Mouse (Mus musculus) midbrain, embryonic 11.5 days (tissue): ENCODE measurements at regions not wholly inside any gene's neighbourhood (a gene's known extent, or its start where the extent isn't known, plus 50 kb on each side); places are given as distances from the start of the nearest gene placed in this dataset.
"Not testable (repeated sequence)": the region's sequence is repeated elsewhere in the genome, so short reads cannot be mapped to it uniquely, and the experiment has no call there.

Source experiments
- ATAC-seq: fragments of 200-750 bp; cut with Nextera tagmentation; 2 replicates; pipeline ENCODE4 v1.8.0; 2017; ENCODE audit warnings: moderate TSS enrichment, moderate library complexity; ENCODE audit not compliant: low FRiP score
- DNase-seq: peaks from one replicate; pipeline ENCODE4 v3.0.0; 2015; ENCODE audit warnings: low spot score; ENCODE audit errors: missing footprints
- H3K27ac ChIP-seq: fragments of 300-500 bp; sonication (generic); 2 replicates; pipeline ENCODE4 v1.5.1; 2014; ENCODE audit warnings: low read depth, low read length
- H3K27me3 ChIP-seq: fragments of 300-500 bp; sonication (generic); 2 replicates; pipeline ENCODE4 v1.6.1; 2014; ENCODE audit warnings: mild to moderate bottlenecking, low read length, moderate library complexity, mixed read lengths; ENCODE audit not compliant: control insufficient read depth, insufficient read depth
- H3K36me3 ChIP-seq: fragments of 300-500 bp; sonication (generic); 2 replicates; pipeline ENCODE4 v1.6.1; 2014; ENCODE audit warnings: mild to moderate bottlenecking, low read length, moderate library complexity, mixed read lengths; ENCODE audit not compliant: control insufficient read depth, insufficient read depth
- H3K4me1 ChIP-seq: fragments of 300-500 bp; sonication (generic); 2 replicates; pipeline ENCODE4 v1.6.1; 2014; ENCODE audit warnings: low read length; ENCODE audit not compliant: control insufficient read depth, insufficient read depth
- H3K4me2 ChIP-seq: fragments of 300-500 bp; sonication (generic); 2 replicates; pipeline ENCODE4 v1.6.1; 2014; ENCODE audit warnings: mild to moderate bottlenecking, moderate library complexity
- H3K4me3 ChIP-seq: fragments of 300-500 bp; sonication (generic); 2 replicates; pipeline ENCODE4 v1.5.1; 2014; ENCODE audit warnings: low read depth, low read length
- H3K9ac ChIP-seq: fragments of 300-500 bp; sonication (generic); 2 replicates; pipeline ENCODE4 v1.6.1; 2014; ENCODE audit warnings: low read length
- H3K9me3 ChIP-seq: fragments of 300-500 bp; sonication (generic); 2 replicates; pipeline ENCODE4 v1.6.1; 2016; ENCODE audit warnings: low read length; ENCODE audit not compliant: control insufficient read depth
- WGBS: fragments of 180-500 bp; shearing (Covaris S2); extraction: QIAGEN DNeasy Blood & Tissue Kit; methylation state at CpG from one replicate; pipeline ENCODE4 v1.1.7; 2014; 5-methylcytosine and 5-hydroxymethylcytosine counted together

DNA sequence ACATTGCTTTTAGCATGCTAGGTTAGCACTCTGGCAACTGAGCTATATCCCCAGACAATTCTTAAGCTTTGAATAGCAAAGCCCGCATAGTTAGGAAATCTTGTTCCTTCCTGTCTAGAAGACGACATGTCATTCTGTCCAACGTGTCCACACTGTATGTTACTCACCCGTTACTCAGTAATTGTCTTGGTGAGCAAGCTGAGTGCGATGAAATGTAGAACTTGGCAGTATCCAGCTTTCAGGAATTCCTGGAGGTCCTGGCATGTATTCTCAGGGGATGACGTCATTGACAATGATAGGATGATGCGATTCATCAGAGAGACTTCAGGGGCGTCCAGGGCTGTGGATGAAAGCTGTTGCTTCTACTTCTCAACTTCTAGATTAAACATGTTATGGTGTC, 160.8 kb upstream of the Tab2 start:
- Histone ChIP-seq H3K36me3 (no peaks in the 10 kb centered on the region), H3K9ac (no peak overlapping the region), H3K4me2 (no peak overlapping the region), H3K27me3 (no peaks in the 10 kb centered on the region), H3K27ac (no peak overlapping the region), H3K9me3 (no peaks in the 10 kb centered on the region), H3K4me1 (no peaks in the 10 kb centered on the region), H3K4me3 (no peak overlapping the region)
- DNase-seq (no peak), ATAC-seq (no peak)
- WGBS = 90% methylated on average over 8 of the region's 8 CpGs

DNA sequence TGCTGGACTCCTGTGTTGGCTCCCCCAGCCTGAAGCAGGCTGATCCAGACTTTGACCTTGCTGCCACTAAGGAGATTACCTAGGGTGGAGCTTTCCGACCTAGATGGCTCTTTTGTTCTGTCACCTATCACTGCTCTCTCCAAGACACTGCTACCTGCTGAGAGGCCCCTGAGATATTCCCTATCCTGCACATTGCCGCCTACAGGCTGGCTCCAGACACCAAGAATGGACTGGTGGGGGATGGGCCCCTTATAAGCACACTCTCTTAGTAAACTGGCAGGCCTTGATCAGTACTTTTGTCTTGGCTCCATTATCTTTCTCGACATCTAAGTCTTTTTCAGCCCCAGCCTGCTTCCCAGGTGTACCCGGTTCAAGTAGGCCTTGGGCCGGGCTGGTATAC, 158.9 kb upstream of the Tab2 start:
- WGBS = 54% methylated on average over 5 of the region's 5 CpGs

DNA sequence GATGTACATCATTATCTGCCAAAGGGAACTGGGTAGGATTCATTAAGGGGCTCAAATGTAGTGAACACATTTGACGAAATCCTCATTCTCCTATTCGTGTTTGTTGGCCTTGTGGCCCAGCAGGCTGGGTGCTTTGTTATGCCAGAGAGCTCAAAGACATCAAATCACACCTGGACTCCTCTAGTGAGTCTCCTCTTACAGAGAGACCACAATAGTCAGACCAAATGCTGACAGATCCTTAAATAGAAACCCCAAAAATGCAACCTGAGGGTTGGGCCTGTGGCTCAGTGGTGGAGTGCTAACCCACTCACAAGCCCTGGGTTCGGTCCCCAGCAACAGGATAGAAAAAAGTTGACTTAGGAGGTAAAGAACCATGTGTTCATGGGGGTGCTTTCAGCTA, 158.5 kb upstream of the Tab2 start:
- 57% methylated on average over 3 of the region's 3 CpGs for WGBS
- H3K27me3 ChIP-seq = no peaks in the 10 kb centered on the region
- no peaks in the 10 kb centered on the region for H3K36me3 ChIP-seq
- H3K9ac ChIP-seq = no peak overlapping the region
- H3K4me3 ChIP-seq = no peak overlapping the region
- H3K27ac ChIP-seq = no peak overlapping the region
- H3K4me1 ChIP-seq = no peaks in the 10 kb centered on the region
- no peak overlapping the region for H3K4me2 ChIP-seq
- no peak for DNase-seq
- ATAC-seq = no peak
- H3K9me3 ChIP-seq = no peaks in the 10 kb centered on the region

More for the DNA sequence above, 158.9 kb upstream of the Tab2 start:
- DNase-seq, H3K4me2 ChIP-seq, ATAC-seq, H3K27me3 ChIP-seq, H3K4me3 ChIP-seq, H3K36me3 ChIP-seq, H3K9ac ChIP-seq, H3K9me3 ChIP-seq, H3K27ac ChIP-seq, H3K4me1 ChIP-seq: not testable (repeated sequence)

DNA sequence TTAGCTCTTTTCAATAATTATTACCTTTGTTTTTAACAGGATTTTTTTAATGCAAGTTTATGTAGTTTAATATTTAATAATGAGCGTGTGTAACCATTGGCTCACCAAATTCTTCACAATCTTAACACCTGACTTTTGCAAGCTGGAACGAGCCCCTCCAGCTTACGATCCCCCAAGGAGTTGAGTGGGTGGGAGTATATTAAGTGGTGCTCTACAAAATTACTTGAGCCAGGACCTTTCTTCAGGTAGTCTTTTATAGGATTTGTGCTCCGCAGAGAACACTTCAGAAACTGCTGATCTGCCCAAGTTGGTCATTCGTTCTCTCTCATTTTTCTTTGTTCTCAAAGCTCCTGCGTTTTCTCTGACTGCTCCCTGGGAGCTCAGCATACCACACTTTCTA, 144.5 kb upstream of the Tab2 start:
- 90% methylated on average over 6 of the region's 6 CpGs for WGBS
- DNase-seq = peak; percentile 37
- ATAC-seq = no peak

DNA sequence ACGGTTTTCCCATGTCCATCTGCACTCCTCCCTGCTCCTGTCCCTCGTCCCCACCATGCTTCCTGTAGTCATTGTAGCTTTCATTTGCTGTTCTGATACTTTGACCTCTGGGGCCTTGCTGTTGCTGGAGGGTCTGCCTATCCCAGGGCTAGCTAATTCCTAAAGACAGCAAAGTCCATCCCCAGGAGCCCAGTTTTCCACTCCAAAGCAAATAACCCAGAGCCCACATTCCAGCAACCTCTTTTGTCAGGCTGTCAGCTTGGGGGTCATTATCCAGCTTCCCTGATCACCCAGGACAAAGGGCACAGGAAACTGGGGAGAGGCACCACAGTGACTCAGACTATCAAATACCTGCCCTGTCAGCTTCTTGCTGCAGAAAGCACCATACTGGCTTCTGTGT, 139.9 kb upstream of the Tab2 start:
- no peak overlapping the region for H3K4me3 ChIP-seq
- H3K4me2 ChIP-seq = no peak overlapping the region
- no peak overlapping the region for H3K27ac ChIP-seq
- peak; percentile 78 for DNase-seq
- no peaks in the 10 kb centered on the region for H3K4me1 ChIP-seq
- no peaks in the 10 kb centered on the region for H3K36me3 ChIP-seq
- 3% methylated on average over 2 of the region's 2 CpGs for WGBS
- no peak for ATAC-seq
- no peaks in the 10 kb centered on the region; the same call in 1 of the 2 replicates for H3K27me3 ChIP-seq
- no peak overlapping the region for H3K9ac ChIP-seq
- peaks cover 3% of the 10 kb centered on the region; the same call in 1 of the 2 replicates for H3K9me3 ChIP-seq

More for the DNA sequence above, 144.5 kb upstream of the Tab2 start:
- no peaks in the 10 kb centered on the region for H3K36me3 ChIP-seq
- no peak overlapping the region for H3K4me2 ChIP-seq
- H3K27ac ChIP-seq = no peak overlapping the region
- no peaks in the 10 kb centered on the region for H3K4me1 ChIP-seq
- H3K9me3 ChIP-seq = peaks cover 3% of the 10 kb centered on the region; the same call in 1 of the 2 replicates
- no peaks in the 10 kb centered on the region; the same call in 1 of the 2 replicates for H3K27me3 ChIP-seq
- H3K4me3 ChIP-seq = no peak overlapping the region
- no peak overlapping the region for H3K9ac ChIP-seq

DNA sequence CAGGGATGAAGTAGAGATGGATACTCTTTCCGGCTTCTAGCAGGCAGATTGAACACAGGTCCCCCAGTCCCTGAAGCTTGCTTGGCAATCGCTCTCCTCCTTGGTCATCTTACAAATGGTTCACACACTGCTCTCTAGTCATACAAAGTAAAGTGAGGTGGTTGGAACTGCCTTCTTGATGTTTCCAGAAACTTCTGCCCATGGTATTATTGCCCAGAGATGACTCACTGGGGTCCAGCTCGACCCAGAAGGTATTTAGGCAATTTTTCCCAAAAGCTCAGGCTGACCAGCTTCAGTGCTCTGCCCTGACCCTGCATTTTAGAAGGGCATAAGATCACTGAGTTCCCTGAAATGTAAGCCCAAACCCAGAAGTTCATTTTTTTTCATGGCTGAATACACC, 139.2 kb upstream of the Tab2 start:
- H3K9me3 ChIP-seq = peaks cover 3% of the 10 kb centered on the region; the same call in 1 of the 2 replicates
- no peak overlapping the region for H3K9ac ChIP-seq
- H3K4me2 ChIP-seq = no peak overlapping the region
- H3K27ac ChIP-seq = no peak overlapping the region
- no peak overlapping the region for H3K4me3 ChIP-seq
- no peaks in the 10 kb centered on the region; the same call in 1 of the 2 replicates for H3K27me3 ChIP-seq
- WGBS = 85% methylated on average over 3 of the region's 3 CpGs
- ATAC-seq (no peak), DNase-seq (no peak)
- no peaks in the 10 kb centered on the region for H3K4me1 ChIP-seq
- H3K36me3 ChIP-seq = no peaks in the 10 kb centered on the region

DNA sequence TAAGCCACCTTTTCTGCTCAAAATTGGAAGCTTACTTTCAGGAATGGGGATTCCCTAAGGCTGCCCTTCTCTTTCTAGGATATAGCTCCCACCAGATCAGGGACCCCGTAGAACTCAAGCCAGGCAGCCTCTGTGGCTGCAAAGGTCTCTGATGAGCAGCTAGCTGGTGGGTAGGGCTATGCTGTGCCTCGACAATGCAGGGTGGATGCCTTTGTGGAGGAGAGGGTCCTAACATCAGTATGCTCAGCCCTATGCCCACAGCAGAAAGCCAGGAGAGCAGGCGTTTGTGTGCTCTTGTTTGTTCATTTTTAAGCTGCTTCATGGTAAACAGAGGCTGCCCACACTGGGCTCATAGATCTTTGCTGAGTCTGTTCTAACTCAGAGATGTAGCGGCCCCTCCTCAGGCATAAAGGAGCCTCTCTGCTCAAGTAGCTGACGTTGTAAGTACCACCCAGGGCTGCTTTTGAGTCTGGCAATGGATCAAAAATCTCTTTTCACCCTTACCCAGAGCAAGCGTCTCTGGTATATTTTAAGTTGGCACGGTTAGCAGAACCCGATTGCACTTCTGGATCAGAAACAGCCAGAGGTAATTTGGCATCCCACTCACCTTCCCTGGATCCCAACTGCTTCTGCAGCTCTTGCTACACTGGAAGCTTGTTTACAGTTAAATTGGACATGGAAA, 136.0 kb upstream of the Tab2 start:
- Histone ChIP-seq H3K4me2 (no peak overlapping the region), H3K9ac (no peak overlapping the region), H3K27me3 (no peaks in the 10 kb centered on the region; the same call in 1 of the 2 replicates), H3K4me1 (peaks cover 6% of the 10 kb centered on the region), H3K4me3 (no peak overlapping the region), H3K9me3 (no peaks in the 10 kb centered on the region), H3K36me3 (no peaks in the 10 kb centered on the region), H3K27ac (no peak overlapping the region)
- 66% methylated on average over 8 of the region's 8 CpGs for WGBS
- DNase-seq = peak; percentile 73
- ATAC-seq = no peak

DNA sequence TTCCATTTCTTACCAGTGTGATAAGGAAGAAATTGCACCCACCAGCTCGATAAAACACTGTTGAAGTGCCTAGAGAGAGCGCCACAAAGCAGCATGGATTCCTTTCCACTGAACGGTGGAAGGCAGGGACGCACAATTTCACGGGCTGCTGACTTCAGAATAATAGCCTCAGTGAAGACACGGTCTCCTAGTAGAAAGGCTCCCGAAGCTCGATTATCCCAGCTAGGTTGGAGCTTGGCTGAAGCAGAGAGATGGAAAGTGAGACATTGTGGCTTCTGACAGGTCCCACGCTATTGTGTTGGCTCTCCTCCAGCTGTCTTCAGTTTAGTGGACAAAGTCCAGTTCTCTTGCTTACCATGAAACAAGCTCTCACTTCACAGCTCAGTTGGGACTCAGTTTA, 133.3 kb upstream of the Tab2 start:
- peak; percentile 76 for ATAC-seq
- H3K4me2 ChIP-seq = no peak overlapping the region
- H3K9me3 ChIP-seq = no peaks in the 10 kb centered on the region
- peak; percentile 86 for DNase-seq
- H3K27ac ChIP-seq = no peak overlapping the region; the same call in 1 of the 2 replicates
- no peak overlapping the region for H3K4me3 ChIP-seq
- no peaks in the 10 kb centered on the region for H3K27me3 ChIP-seq
- H3K4me1 ChIP-seq = peaks cover 6% of the 10 kb centered on the region
- H3K9ac ChIP-seq = no peak overlapping the region
- H3K36me3 ChIP-seq = no peaks in the 10 kb centered on the region
- 10% methylated on average over 9 of the region's 9 CpGs for WGBS

DNA sequence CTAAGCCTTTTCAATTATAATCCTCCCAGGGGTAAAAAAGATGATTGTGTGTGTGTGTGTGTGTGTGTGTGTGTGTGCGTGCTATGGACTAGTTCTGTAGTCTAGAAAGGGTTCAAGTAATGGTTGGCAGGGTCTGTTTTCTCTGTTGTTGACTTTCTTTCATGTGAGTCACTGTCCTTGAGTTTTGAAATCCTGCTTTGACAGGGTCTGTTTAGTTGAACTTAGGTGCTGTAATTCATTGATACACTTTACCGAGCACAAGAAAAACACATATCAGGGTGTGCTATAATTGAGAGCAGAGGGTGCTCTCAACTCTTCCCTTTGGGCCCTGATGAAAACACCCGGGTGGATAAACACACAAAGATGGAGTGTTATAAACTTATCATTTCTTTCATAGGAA, 132.7 kb upstream of the Tab2 start:
- ATAC-seq = no peak
- H3K27ac ChIP-seq = no peak overlapping the region

More for the DNA sequence above, 132.7 kb upstream of the Tab2 start:
- no peaks in the 10 kb centered on the region for H3K36me3 ChIP-seq
- no peaks in the 10 kb centered on the region for H3K9me3 ChIP-seq
- no peak for DNase-seq
- H3K4me1 ChIP-seq = peaks cover 6% of the 10 kb centered on the region
- no peak overlapping the region for H3K4me2 ChIP-seq
- H3K27me3 ChIP-seq = no peaks in the 10 kb centered on the region
- 70% methylated on average over 3 of the region's 3 CpGs for WGBS
- no peak overlapping the region for H3K9ac ChIP-seq
- no peak overlapping the region for H3K4me3 ChIP-seq
